Mouse (Mus musculus): ENCODE results near the gene Fam162a.
"Not testable (repeated sequence)": the region's sequence is repeated elsewhere in the genome, so short reads cannot be mapped to it uniquely, and the experiment has no call there.

Gene Fam162a

GRCm38 (mm10) chr16:36057933-36058475 lies 13.4 kb downstream of the Fam162a start:
- DNase-seq (ENCODE audit: low spot score) = no peak

GRCm38 (mm10) chr16:36056416-36056815 lies 15.0 kb downstream of the Fam162a start:
- no peak for DNase-seq (ENCODE audit: low spot score)

GRCm38 (mm10) chr16:36054920-36055319 lies 16.5 kb downstream of the Fam162a start:
- DNase-seq (ENCODE audit: low spot score) = no peak

GRCm38 (mm10) chr16:36053524-36054275 lies 17.7 kb downstream of the Fam162a start:
- DNase-seq (ENCODE audit: low spot score) = no peak

GRCm38 (mm10) chr16:36051491-36051890 lies 19.9 kb downstream of the Fam162a start:
- no peak for DNase-seq (ENCODE audit: low spot score)

- no peak for DNase-seq (ENCODE audit: low spot score)
These were observed 23.9 kb downstream of the Fam162a start for GRCm38 (mm10) chr16:36047538-36047937.

- no peak for DNase-seq (ENCODE audit: low spot score)
These were observed 27.4 kb downstream of the Fam162a start for GRCm38 (mm10) chr16:36043964-36044363.

GRCm38 (mm10) chr16:36043073-36043472 lies 28.3 kb downstream of the Fam162a start:
- DNase-seq (ENCODE audit: low spot score) = no peak

GRCm38 (mm10) chr16:36041625-36042020 lies 29.8 kb downstream of the Fam162a start:
- no peak for DNase-seq (ENCODE audit: low spot score)

GRCm38 (mm10) chr16:36040640-36041624 lies 30.5 kb downstream of the Fam162a start, which contains the start of gene Wdr5b:
Wdr5b (plus strand) TSS chr16:36041190.
- peak; percentile 92 for DNase-seq (ENCODE audit: low spot score)

- DNase-seq (ENCODE audit: low spot score) = not testable (repeated sequence)
These were observed 43.3 kb downstream of the Fam162a start for GRCm38 (mm10) chr16:36028120-36028519.

GRCm38 (mm10) chr16:36016335-36016734 lies 55.1 kb downstream of the Fam162a start:
- no peak for DNase-seq (ENCODE audit: low spot score)

GRCm38 (mm10) chr16:36008396-36008795 lies 63.0 kb downstream of the Fam162a start:
- no peak for DNase-seq (ENCODE audit: low spot score)

- not testable (repeated sequence) for DNase-seq (ENCODE audit: low spot score)
These were observed 72.5 kb downstream of the Fam162a start for GRCm38 (mm10) chr16:35998852-35999251.
